Mouse (Mus musculus): ENCODE measurements around the gene Nde1. TPM values are rescaled to one million over a fixed set of nuclear protein-coding genes. Genes with fewer than 3 reads are reported as not detected.
"Not testable (repeated sequence)": the region's sequence is repeated elsewhere in the genome, so short reads cannot be mapped to it uniquely, and the experiment has no call there.

Gene Nde1
- 10 to 100 TPM; 40.5 to 46.7 TPM for total RNA-seq (2021)
- long read RNA-seq, experiment 1, transcript Nde1-201 (9 exons, 2,287 nt) = major isoform, 37 of 58 reads
- long read RNA-seq, experiment 1, partial matches to known transcripts = 14 of 58 reads
- long read RNA-seq, experiment 1, other reads (novel, unspliced or antisense) = 3 of 58 reads
- long read RNA-seq, experiment 2, transcript Nde1-201 (9 exons, 2,287 nt) = major isoform, 6 of 12 reads
- long read RNA-seq, experiment 2, partial matches to known transcripts = 1 of 12 reads
- long read RNA-seq, experiment 2, other reads (novel, unspliced or antisense) = 2 of 12 reads

GRCm38 (mm10) chr16:14162988-14163416 lies at the start of gene Nde1, which contains the start of gene Marf1:
Gene Nde1, plus strand, starts transcription at chr16:14163275.
Gene Marf1, minus strand, starts transcription at chr16:14163351.
- DNase-seq = peak; percentile 97

GRCm38 (mm10) chr16:14117299-14117698 lies 45.8 kb upstream of the Nde1 start:
- no peak for DNase-seq

- DNase-seq = no peak
Measured at GRCm38 (mm10) chr16:14120941-14121340, 42.1 kb upstream of the Nde1 start.

GRCm38 (mm10) chr16:14121563-14121962 lies 41.5 kb upstream of the Nde1 start:
- DNase-seq = no peak

GRCm38 (mm10) chr16:14122586-14122985 lies 40.5 kb upstream of the Nde1 start:
- DNase-seq = no peak

GRCm38 (mm10) chr16:14123901-14124300 lies 39.2 kb upstream of the Nde1 start:
- no peak for DNase-seq

GRCm38 (mm10) chr16:14124709-14125108 lies 38.4 kb upstream of the Nde1 start:
- peak; percentile 77 to 80 for DNase-seq

GRCm38 (mm10) chr16:14125253-14125652 lies 37.8 kb upstream of the Nde1 start:
- no peak for DNase-seq

- no peak for DNase-seq
Measured at GRCm38 (mm10) chr16:14128977-14129376, 34.1 kb upstream of the Nde1 start.

GRCm38 (mm10) chr16:14130796-14131195 lies 32.3 kb upstream of the Nde1 start:
- DNase-seq = no peak

GRCm38 (mm10) chr16:14131376-14131775 lies 31.7 kb upstream of the Nde1 start:
- no peak for DNase-seq

- peak; percentile 83 to 87 for DNase-seq
Measured at GRCm38 (mm10) chr16:14131838-14132237, 31.2 kb upstream of the Nde1 start.

- no peak for DNase-seq
Measured at GRCm38 (mm10) chr16:14135014-14135413, 28.1 kb upstream of the Nde1 start.

- DNase-seq = no peak
Measured at GRCm38 (mm10) chr16:14137976-14138561, 25.0 kb upstream of the Nde1 start.

GRCm38 (mm10) chr16:14139106-14139505 lies 24.0 kb upstream of the Nde1 start:
- no peak for DNase-seq

GRCm38 (mm10) chr16:14143298-14143697 lies 19.8 kb upstream of the Nde1 start:
- no peak for DNase-seq

- DNase-seq = no peak
Measured at GRCm38 (mm10) chr16:14147712-14148111, 15.4 kb upstream of the Nde1 start.

GRCm38 (mm10) chr16:14151718-14152117 lies 11.4 kb upstream of the Nde1 start:
- no peak for DNase-seq

- DNase-seq = not testable (repeated sequence)
Measured at GRCm38 (mm10) chr16:14155638-14156037, 7.4 kb upstream of the Nde1 start.

GRCm38 (mm10) chr16:14156312-14156711 lies 6.8 kb upstream of the Nde1 start:
- DNase-seq = no peak

- no peak for DNase-seq
Measured at GRCm38 (mm10) chr16:14158536-14158935, 4.5 kb upstream of the Nde1 start.

GRCm38 (mm10) chr16:14158936-14159745 lies 3.9 kb upstream of the Nde1 start:
- peak; percentile 100 for DNase-seq

GRCm38 (mm10) chr16:14159746-14160131 lies 3.3 kb upstream of the Nde1 start:
- DNase-seq = peak; percentile 63 to 78

Data from adrenal gland, postnatal 36 days (tissue).